Mouse (Mus musculus) induced T-regulatory cell, adult 2 months (primary cell): ENCODE data around the gene Slc8b1.
A peak's percentile ranks its signal among the peaks of the same experiment; 100 is the strongest.

ENCODE experiments used
- DNase-seq: peaks from one replicate; pipeline ENCODE4 v3.0.0-alpha.2; 2012; ENCODE audit warnings: low read depth

The Slc8b1 gene

GRCm38 (mm10) chr5:120567761-120568211 is 56.8 kb downstream of the Slc8b1 start:
- no peak for DNase-seq

GRCm38 (mm10) chr5:120568336-120568768 is 57.4 kb downstream of the Slc8b1 start:
- no peak for DNase-seq

GRCm38 (mm10) chr5:120568964-120569363 is 58.0 kb downstream of the Slc8b1 start:
- DNase-seq, result no peak

- DNase-seq, result no peak
These were observed 58.8 kb downstream of the Slc8b1 start for GRCm38 (mm10) chr5:120569791-120570190.

GRCm38 (mm10) chr5:120570289-120570897 is 59.4 kb downstream of the Slc8b1 start:
- no peak for DNase-seq

- no peak for DNase-seq
These were observed 60.2 kb downstream of the Slc8b1 start for GRCm38 (mm10) chr5:120571056-120571740.

GRCm38 (mm10) chr5:120574469-120575063 is 63.6 kb downstream of the Slc8b1 start:
- DNase-seq, result no peak

GRCm38 (mm10) chr5:120576781-120577301 is 65.9 kb downstream of the Slc8b1 start:
- DNase-seq, result peak; percentile 61

GRCm38 (mm10) chr5:120577935-120578441 is 67.0 kb downstream of the Slc8b1 start:
- peak; percentile 67 for DNase-seq

GRCm38 (mm10) chr5:120578504-120579081 is 67.6 kb downstream of the Slc8b1 start:
- DNase-seq, result peak; percentile 85

- DNase-seq, result peak; percentile 64
These were observed 68.4 kb downstream of the Slc8b1 start for GRCm38 (mm10) chr5:120579211-120579897.

- DNase-seq, result no peak
These were observed 69.1 kb downstream of the Slc8b1 start for GRCm38 (mm10) chr5:120579898-120580626.

GRCm38 (mm10) chr5:120582002-120582401 is 71.0 kb downstream of the Slc8b1 start:
- DNase-seq, result no peak

GRCm38 (mm10) chr5:120583511-120583910 is 72.5 kb downstream of the Slc8b1 start:
- peak; percentile 65 for DNase-seq
